Mouse (Mus musculus) testis, adult 2 months (tissue): ENCODE measurements at regions not wholly inside any gene's neighbourhood (a gene's known extent, or its start where the extent isn't known, plus 50 kb on each side); places are given as distances from the start of the nearest gene placed in this dataset.

Source experiments
- CTCF ChIP-seq: fragments of 200-500 bp; IDR thresholded peaks from 2 replicates; pipeline ENCODE4 v1.5.1; 2012; ENCODE audit warnings: low read depth, mild to moderate bottlenecking, inconsistent platforms, low read length, moderate library complexity; ENCODE audit not compliant: control insufficient read depth, insufficient read depth, insufficient replicate concordance
- POLR2A ChIP-seq: fragments of 200-500 bp; IDR thresholded peaks from 2 replicates; pipeline ENCODE4 v1.6.1; 2012; ENCODE audit warnings: low read depth, mild to moderate bottlenecking, inconsistent platforms, low read length, moderate library complexity; ENCODE audit not compliant: control insufficient read depth

- no peak for TF ChIP-seq CTCF
- TF ChIP-seq POLR2A = no peak
These were observed 97.5 kb downstream of the Cand1 start for GRCm38 (mm10) chr10:119142307-119142706.
